Mouse (Mus musculus): ENCODE measurements at regions not wholly inside any gene's neighbourhood (a gene's known extent, or its start where the extent isn't known, plus 50 kb on each side); places are given as distances from the start of the nearest gene placed in this dataset.
A peak's percentile ranks its signal among the peaks of the same experiment; 100 is the strongest.

DNA sequence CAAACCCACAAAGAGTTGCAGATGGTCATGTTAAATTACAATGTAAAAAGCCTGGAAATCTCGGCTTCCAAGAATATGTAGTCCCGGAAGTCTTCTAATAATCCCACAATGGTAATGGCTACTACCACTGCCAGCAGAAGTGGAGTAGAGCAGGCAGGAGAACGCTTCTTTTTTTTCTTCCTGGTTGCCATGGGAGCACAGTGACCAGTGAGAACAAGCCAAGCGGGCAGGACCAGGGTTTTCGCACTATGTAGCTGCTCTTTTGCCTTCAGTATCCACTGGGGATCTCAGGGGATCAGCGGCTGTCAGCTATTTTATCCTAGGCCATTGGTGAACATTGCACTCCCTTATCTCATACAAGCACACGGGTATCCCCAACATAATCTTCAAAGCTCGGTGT is 127.3 kb upstream of the Spin1 start:
- Histone ChIP-seq H3K4me3 (no peak overlapping the region), H3K27ac (replicated peaks) (no peak overlapping the region), H3K27me3 (ENCODE audit: low read depth, poor library complexity, severe bottlenecking) (no peaks in the 10 kb centered on the region), H3K36me3 (no peaks in the 10 kb centered on the region), H3K4me1 (no peaks in the 10 kb centered on the region; the same call in 1 of the 2 replicates), H3K9me3 (replicated peaks) (no peaks in the 10 kb centered on the region)
- peak; percentile 13 for DNase-seq (ENCODE audit: low spot score)
- 61% methylated on average over 8 of the region's 8 CpGs for whole genome bisulfite sequencing

DNA sequence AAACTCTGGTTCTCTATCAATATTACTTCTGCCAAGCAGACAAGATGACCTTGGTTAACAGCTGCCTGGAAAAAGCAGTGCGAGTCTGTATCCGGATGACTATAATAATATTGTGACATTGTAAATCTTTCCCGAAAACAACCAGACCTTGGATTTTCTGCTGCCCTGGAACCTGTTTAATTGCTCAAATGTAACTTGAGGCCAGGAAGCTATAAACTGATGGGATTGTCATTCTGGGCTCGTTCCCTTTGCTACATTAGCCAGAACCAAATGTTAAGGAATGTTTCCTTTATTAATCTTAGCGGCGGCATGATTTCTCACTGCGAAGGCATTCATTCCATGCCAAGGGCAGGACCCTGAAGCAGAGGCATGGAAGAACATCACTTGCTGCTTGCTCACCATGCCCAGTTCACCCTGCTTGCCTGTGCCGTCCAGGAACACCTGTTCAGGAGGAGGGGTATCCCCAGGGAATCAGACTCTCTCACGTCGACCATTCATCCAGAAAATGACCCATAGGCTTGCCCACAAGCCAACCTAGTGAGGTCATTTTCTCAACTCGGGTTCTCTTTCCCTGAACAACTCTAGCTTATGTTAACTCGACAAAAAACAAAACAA is 125.3 kb upstream of the Spin1 start:
- Histone ChIP-seq H3K4me1 (no peaks in the 10 kb centered on the region; the same call in 1 of the 2 replicates), H3K4me3 (no peak overlapping the region), H3K27ac (replicated peaks) (no peak overlapping the region), H3K36me3 (no peaks in the 10 kb centered on the region), H3K9me3 (replicated peaks) (no peaks in the 10 kb centered on the region), H3K27me3 (ENCODE audit: low read depth, poor library complexity, severe bottlenecking) (no peaks in the 10 kb centered on the region)
- WGBS: 88% methylated on average over 12 of the region's 12 CpGs
- DNase-seq (ENCODE audit: low spot score): no peak

DNA sequence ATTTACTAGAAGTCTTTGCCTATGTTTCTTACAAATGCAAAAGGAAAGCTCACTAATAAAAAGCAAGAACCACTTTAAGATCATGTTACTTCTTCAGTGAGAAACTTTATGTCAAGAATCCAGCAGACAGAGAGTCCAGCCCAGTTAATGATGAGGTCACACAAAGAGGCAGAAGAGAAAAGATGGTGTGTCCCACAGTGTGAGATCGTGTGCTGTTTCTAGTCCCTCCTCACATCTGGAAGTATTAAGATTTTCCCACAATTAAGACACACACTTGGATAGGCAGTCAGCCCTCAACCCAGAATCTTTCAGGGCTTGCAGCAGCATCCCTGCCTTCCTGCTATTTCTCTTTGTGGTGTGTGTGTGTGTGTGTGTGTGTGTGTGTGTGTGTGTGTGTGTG is 118.7 kb upstream of the Spin1 start:
- WGBS: 75% methylated on average over 1 of the region's 1 CpGs
- 0 out of 2 replicates have a peak, but pooled peaks cover 3% of the 10 kb centered on the region for H3K9me3 ChIP-seq (replicated peaks)
- no peaks in the 10 kb centered on the region for H3K27me3 ChIP-seq (ENCODE audit: low read depth, poor library complexity, severe bottlenecking)
- no peaks in the 10 kb centered on the region for H3K4me1 ChIP-seq
- no peak overlapping the region for H3K27ac ChIP-seq (replicated peaks)
- no peak overlapping the region for H3K4me3 ChIP-seq
- no peaks in the 10 kb centered on the region for H3K36me3 ChIP-seq
- no peak for DNase-seq (ENCODE audit: low spot score)

DNA sequence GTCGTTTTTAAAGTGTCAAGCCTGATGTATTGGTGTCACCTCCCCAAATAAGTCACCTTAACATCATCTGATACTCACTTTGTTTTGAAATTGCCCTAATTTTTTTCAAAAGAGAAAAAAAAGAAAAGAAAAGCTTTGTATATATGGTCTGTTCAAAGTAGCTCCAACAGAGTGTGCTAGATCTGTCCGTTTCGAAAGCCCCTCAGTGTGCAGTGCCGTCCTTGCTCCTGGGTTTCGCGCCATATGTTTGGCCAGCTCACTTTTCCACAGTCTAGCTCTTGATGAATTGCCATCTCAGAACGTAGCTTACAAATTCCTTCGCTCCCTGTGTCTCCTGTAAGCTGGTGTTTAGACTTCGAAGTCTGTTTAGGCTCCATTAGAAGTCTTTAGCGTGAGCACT is 117.7 kb upstream of the Spin1 start:
- DNase-seq (ENCODE audit: low spot score): no peak
- Histone ChIP-seq H3K27me3 (ENCODE audit: low read depth, poor library complexity, severe bottlenecking) (no peaks in the 10 kb centered on the region), H3K9me3 (replicated peaks) (0 out of 2 replicates have a peak, but pooled peaks cover 3% of the 10 kb centered on the region), H3K4me3 (no peak overlapping the region), H3K36me3 (no peaks in the 10 kb centered on the region), H3K27ac (replicated peaks) (no peak overlapping the region), H3K4me1 (no peaks in the 10 kb centered on the region)
- WGBS: 92% methylated on average over 10 of the region's 10 CpGs

DNA sequence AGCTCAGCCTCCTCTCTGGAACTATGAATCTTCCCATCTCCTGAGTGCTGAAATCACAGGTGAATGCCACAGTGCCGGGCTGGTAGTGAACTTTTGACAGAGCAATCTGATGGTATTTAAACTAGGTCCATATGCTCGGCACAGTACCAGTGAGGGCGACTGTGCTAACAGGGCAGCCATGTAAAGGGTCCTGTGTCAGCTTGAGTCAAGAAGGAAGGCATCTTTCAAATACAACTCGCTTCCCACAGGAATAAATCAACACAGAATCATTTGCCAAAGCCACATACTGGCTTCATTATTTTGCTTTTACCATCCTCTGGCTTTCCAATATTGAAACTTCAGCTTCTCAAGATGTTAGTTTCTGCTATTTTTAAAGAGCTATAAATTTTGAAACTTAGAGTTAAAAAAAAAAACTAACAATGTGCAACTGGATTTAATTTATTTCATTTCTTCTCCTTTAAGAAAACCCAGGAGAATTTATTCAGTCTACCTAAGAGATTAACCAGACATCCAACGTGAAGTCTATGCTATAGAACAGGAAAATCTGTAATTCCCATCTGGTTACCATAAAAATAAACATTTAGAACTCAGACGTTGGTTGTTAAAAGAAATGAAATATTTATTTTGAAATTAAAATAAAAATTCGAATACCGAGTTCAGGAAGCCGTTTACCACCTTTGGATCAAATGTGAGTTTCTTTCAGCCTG is 108.8 kb upstream of the Spin1 start:
- Histone ChIP-seq H3K27me3 (ENCODE audit: low read depth, poor library complexity, severe bottlenecking) (no peaks in the 10 kb centered on the region), H3K36me3 (no peaks in the 10 kb centered on the region), H3K4me3 (no peak overlapping the region), H3K4me1 (no peaks in the 10 kb centered on the region), H3K9me3 (replicated peaks) (no peaks in the 10 kb centered on the region), H3K27ac (replicated peaks) (no peak overlapping the region)
- 84% methylated on average over 9 of the region's 9 CpGs for WGBS
- DNase-seq (ENCODE audit: low spot score): no peak

DNA sequence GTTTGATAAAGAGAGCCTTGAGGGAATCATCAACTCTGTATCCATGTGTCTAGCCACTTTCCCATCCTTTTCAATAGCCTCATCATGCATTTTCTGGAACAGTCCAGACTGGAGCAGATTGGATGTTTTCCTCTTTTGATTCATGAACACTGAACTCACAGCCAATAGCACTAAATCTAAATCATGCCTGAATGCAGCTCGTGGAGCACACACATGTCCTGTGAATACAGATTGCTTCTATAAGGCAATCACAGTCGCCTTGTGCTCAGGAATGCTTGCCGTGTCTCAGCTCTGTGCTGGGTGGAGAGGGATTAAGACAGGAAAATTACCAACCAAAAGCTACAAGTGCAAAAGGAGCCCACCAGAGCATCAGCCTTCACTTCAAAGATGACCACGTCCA is 100.9 kb upstream of the Spin1 start:
- WGBS: 89% methylated on average over 4 of the region's 4 CpGs
- no peaks in the 10 kb centered on the region for H3K27me3 ChIP-seq (ENCODE audit: low read depth, poor library complexity, severe bottlenecking)
- DNase-seq (ENCODE audit: low spot score): no peak
- no peak overlapping the region for H3K4me3 ChIP-seq
- no peak overlapping the region for H3K27ac ChIP-seq (replicated peaks)
- H3K4me1 ChIP-seq: no peaks in the 10 kb centered on the region
- H3K36me3 ChIP-seq: no peaks in the 10 kb centered on the region
- H3K9me3 ChIP-seq (replicated peaks): no peaks in the 10 kb centered on the region

DNA sequence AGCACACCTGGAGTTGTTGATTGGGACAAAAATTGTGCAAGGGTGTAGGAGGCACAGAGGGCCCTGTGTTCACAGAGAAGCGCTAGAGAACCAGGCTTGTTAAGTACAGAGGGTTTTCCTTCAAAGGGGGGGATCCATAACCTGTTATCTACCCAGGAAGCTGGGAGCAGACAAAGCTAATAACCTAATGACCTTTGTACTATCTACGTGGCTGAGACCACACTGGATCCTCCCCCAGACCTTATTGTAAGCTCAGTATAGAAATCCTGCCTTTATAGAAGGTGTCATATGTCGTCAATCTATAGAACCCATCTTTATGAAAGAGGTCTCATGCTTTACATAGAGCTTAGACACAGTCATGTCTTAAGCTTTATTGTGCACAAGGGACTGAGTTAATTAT is 95.9 kb upstream of the Spin1 start:
- WGBS: 70% methylated on average over 3 of the region's 3 CpGs
- no peak for DNase-seq (ENCODE audit: low spot score)

DNA sequence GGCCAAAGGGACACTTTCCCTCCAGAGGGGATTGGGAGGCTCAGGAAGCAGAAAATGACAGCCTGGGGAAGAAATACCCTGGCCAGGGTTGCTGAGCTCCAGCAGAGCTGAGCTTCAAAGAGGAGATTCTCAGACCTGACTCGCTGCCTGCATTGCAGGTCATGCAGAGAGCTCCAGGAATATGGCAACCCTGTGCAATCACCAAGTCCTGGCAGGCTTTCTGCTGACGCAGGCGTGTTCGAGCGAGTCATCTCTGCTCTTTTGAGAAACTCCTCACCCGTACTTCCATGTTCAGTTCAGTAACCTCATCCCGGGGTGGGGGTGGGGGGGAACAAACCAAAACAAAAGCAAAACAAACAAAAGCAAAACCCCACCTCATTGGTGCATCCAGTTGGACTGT is 89.9 kb upstream of the Spin1 start:
- Histone ChIP-seq H3K9me3 (replicated peaks) (no peaks in the 10 kb centered on the region), H3K4me1 (no peaks in the 10 kb centered on the region), H3K4me3 (no peak overlapping the region), H3K27ac (replicated peaks) (no peak overlapping the region), H3K36me3 (no peaks in the 10 kb centered on the region), H3K27me3 (ENCODE audit: low read depth, poor library complexity, severe bottlenecking) (no peaks in the 10 kb centered on the region)
- DNase-seq (ENCODE audit: low spot score): no peak
- WGBS: 87% methylated on average over 7 of the region's 7 CpGs

More for the DNA sequence above, 95.9 kb upstream of the Spin1 start:
- H3K27ac ChIP-seq (replicated peaks): no peak overlapping the region
- H3K4me3 ChIP-seq: no peak overlapping the region
- H3K9me3 ChIP-seq (replicated peaks): no peaks in the 10 kb centered on the region
- no peaks in the 10 kb centered on the region for H3K4me1 ChIP-seq
- H3K27me3 ChIP-seq (ENCODE audit: low read depth, poor library complexity, severe bottlenecking): no peaks in the 10 kb centered on the region
- H3K36me3 ChIP-seq: no peaks in the 10 kb centered on the region

DNA sequence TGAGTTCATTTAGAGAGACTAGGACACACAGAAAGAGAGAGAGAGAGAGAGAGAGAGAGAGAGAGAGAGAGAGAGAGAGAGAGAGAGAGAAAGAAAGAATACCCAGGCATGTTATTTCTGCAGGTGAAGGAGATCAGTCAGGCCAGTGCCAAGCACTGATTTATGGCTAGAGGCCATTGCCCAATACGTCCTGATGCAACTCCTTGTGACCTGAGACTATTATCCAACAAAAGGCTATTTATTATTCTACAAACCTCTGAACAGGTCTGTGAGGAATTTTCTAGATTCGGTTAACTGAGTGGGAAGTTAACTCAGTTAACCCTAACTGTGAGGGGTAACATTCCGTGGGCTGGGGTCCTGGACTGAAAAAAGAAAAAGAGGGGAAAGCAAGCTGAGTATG is 84.5 kb upstream of the Spin1 start:
- 88% methylated on average over 3 of the region's 3 CpGs for WGBS

DNA sequence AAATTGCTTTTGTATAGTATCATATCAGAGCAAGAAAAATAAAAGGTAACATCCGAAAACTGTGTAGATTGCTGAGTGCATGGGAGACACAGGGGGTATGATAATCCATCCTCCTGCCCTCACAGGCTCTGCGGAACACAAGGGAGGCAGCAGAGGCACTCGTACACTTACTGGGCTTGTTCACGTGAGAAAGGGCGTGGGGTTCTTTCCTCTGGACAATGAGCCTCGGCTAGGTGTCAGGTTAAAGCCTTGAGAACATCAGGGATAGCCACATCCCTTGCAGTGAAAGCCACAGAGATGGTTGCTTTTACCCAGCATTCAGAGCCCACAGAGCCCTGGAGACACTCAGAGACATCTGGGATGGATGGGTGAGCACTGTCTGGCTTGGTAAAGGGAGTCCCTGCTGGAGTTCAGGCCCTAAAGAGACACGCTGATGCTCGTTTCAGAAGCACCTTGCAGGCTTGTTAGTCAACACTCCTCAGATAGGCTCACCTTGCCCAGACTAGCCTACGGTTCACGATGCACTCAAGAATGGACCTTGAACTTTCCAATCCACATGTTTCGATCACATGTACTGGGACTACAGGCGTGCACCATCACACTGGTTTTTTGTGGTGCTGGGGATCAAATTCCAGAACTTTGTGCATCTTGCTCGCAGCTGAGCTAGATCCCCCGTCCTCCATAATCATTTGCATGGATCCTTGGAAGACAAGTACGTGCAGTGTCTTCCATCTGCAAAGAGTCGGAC is 83.5 kb upstream of the Spin1 start:
- WGBS: 80% methylated on average over 16 of the region's 16 CpGs
- Histone ChIP-seq H3K36me3 (no peaks in the 10 kb centered on the region), H3K27ac (replicated peaks) (0 out of 2 replicates have a peak overlapping the region, but pooled peaks have one; percentile 9), H3K9me3 (replicated peaks) (no peaks in the 10 kb centered on the region), H3K27me3 (ENCODE audit: low read depth, poor library complexity, severe bottlenecking) (no peaks in the 10 kb centered on the region), H3K4me1 (peaks cover 16% of the 10 kb centered on the region), H3K4me3 (no peak overlapping the region)
- no peak for DNase-seq (ENCODE audit: low spot score)

More for the DNA sequence above, 84.5 kb upstream of the Spin1 start:
- H3K27ac ChIP-seq (replicated peaks): no peak overlapping the region
- no peak for DNase-seq (ENCODE audit: low spot score)
- H3K9me3 ChIP-seq (replicated peaks): no peaks in the 10 kb centered on the region
- no peaks in the 10 kb centered on the region for H3K27me3 ChIP-seq (ENCODE audit: low read depth, poor library complexity, severe bottlenecking)
- no peaks in the 10 kb centered on the region for H3K36me3 ChIP-seq
- H3K4me3 ChIP-seq: no peak overlapping the region
- H3K4me1 ChIP-seq: peaks cover 14% of the 10 kb centered on the region

DNA sequence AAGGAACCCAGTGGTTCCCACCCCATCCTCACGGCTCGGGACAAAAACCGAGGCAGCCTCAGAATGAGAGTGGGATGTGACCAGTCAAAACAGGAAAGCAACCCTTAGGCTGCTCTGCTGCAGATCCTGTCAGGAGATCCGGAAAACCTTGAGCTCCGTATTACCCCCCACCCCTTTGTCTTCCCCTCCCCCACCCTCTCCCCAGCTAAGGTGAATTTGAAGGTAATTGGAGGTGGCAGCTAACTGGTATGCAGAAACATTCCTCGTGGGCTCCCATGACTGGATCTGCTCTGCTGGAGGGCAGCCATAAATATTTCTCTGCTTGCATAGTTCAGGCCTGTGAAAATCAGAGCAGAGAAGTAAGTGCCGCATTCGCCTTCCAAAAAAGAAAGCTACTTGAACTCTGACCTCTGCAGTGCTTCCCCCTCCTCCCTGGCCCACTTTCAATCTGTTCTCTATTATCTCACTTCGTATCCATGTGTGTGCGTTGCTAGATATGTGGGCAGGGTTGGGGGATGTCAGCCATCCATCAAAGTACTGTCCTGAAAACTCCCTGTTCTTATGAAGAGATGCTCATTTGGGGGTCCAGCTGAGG is 82.9 kb upstream of the Spin1 start:
- H3K36me3 ChIP-seq: no peaks in the 10 kb centered on the region
- H3K4me1 ChIP-seq: peaks cover 17% of the 10 kb centered on the region
- peak overlapping the region; percentile 33; the same call in 1 of the 2 replicates for H3K27ac ChIP-seq (replicated peaks)
- peak; percentile 14 for DNase-seq (ENCODE audit: low spot score)
- H3K4me3 ChIP-seq: no peak overlapping the region
- no peaks in the 10 kb centered on the region for H3K9me3 ChIP-seq (replicated peaks)
- WGBS: 51% methylated on average over 10 of the region's 10 CpGs
- H3K27me3 ChIP-seq (ENCODE audit: low read depth, poor library complexity, severe bottlenecking): no peaks in the 10 kb centered on the region

DNA sequence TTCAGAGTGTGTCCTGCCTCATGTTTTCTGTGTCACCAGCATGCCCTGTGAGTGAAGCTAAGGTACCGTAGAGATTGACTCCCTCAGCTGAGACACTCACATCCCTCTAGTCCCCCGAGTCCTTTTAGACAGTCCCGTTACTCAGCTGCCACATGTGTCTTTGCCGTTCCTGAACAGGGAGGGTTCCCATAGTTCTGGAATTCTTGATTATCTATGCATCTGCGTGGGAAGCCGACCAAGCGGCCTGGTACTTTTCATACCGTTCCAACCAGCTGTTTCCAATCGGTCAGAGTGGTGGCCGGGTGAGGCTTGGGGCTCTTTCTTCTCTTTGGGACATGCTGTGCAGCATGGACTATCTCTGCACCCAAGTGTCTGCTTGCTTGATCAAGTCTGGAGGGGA is 82.3 kb upstream of the Spin1 start:
- H3K4me3 ChIP-seq: no peak overlapping the region

More for the DNA sequence above, 82.3 kb upstream of the Spin1 start:
- WGBS: 75% methylated on average over 10 of the region's 10 CpGs
- DNase-seq (ENCODE audit: low spot score): peak; percentile 12
- peak overlapping the region; percentile 33; the same call in 1 of the 2 replicates for H3K27ac ChIP-seq (replicated peaks)
- H3K27me3 ChIP-seq (ENCODE audit: low read depth, poor library complexity, severe bottlenecking): no peaks in the 10 kb centered on the region
- H3K9me3 ChIP-seq (replicated peaks): no peaks in the 10 kb centered on the region
- H3K4me1 ChIP-seq: peaks cover 17% of the 10 kb centered on the region
- H3K36me3 ChIP-seq: no peaks in the 10 kb centered on the region

All from midbrain, embryonic 10.5 days (tissue).